Mouse (Mus musculus): ENCODE measurements at regions not wholly inside any gene's neighbourhood (a gene's known extent, or its start where the extent isn't known, plus 50 kb on each side); places are given as distances from the start of the nearest gene placed in this dataset.

GRCm38 (mm10) chr8:128078740-128079139, 279.7 kb upstream of the Nrp1 start:
- H3K4me1 ChIP-seq (ENCODE audit: control insufficient read depth, insufficient read depth, low read length) = no peaks in the 10 kb centered on the region
- TF ChIP-seq CTCF (IDR thresholded peaks at IDR 0.05; ENCODE audit: borderline replicate concordance, insufficient read depth, low read length) (no peak), POLR2A (IDR thresholded peaks at IDR 0.05; ENCODE audit: low read depth, low read length) (no peak)
- H3K27ac ChIP-seq (ENCODE audit: insufficient read depth, low read length) = no peak overlapping the region
- H3K4me3 ChIP-seq (ENCODE audit: insufficient read depth, low read length) = no peak overlapping the region

DNA sequence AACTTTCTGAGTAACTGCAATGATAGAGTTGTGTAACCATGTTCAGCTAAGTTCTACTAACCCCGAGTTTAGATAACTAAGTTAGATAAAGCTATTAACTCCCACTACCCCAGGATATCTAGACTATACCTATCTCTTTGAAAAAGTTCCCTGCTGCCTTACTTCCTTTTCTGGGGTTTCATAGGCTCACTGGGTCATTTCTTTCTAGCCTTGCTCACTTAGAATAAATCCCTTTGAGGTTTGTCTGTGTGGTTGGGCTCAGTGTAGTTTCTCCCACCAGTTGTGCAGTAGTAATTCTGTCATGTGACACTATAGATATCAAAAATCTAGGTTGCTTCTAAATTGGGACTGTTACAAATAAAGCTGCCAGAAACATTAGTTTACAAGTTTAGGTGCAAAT, 272.6 kb upstream of the Nrp1 start:
- no peak overlapping the region for H3K4me3 ChIP-seq (ENCODE audit: insufficient read depth, low read length)
- H3K27ac ChIP-seq (ENCODE audit: insufficient read depth, low read length) = no peak overlapping the region
- no peaks in the 10 kb centered on the region for H3K4me1 ChIP-seq (ENCODE audit: control insufficient read depth, insufficient read depth, low read length)
- TF ChIP-seq CTCF (IDR thresholded peaks at IDR 0.05; ENCODE audit: borderline replicate concordance, insufficient read depth, low read length) = no peak
- TF ChIP-seq POLR2A (IDR thresholded peaks at IDR 0.05; ENCODE audit: low read depth, low read length) = no peak

DNA sequence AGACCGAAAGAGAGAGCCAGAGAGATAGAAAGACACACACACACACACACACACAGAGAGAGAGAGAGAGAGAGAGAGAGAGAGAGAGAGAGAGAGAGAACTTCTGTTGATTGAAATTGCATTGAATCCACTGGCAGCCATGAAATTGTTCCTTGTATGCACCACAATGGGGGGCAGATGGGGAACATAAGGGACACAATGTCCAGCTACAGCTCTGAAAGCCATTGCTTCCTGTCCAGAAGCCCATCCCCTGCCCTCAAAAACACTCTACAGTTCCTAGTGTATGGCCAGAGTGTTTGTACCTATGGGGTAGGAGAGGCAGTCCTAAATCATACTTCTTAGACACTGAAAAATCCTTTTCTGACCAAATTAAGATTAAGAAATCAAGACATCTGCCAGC, 270.9 kb upstream of the Nrp1 start:
- H3K4me3 ChIP-seq (ENCODE audit: insufficient read depth, low read length) = no peak overlapping the region
- H3K4me1 ChIP-seq (ENCODE audit: control insufficient read depth, insufficient read depth, low read length) = no peaks in the 10 kb centered on the region
- H3K27ac ChIP-seq (ENCODE audit: insufficient read depth, low read length) = no peak overlapping the region
- no peak for TF ChIP-seq CTCF (IDR thresholded peaks at IDR 0.05; ENCODE audit: borderline replicate concordance, insufficient read depth, low read length)
- no peak for TF ChIP-seq POLR2A (IDR thresholded peaks at IDR 0.05; ENCODE audit: low read depth, low read length)

GRCm38 (mm10) chr8:128092826-128093225, 265.6 kb upstream of the Nrp1 start:
- H3K4me1 ChIP-seq (ENCODE audit: control insufficient read depth, insufficient read depth, low read length) = no peaks in the 10 kb centered on the region
- H3K4me3 ChIP-seq (ENCODE audit: insufficient read depth, low read length) = no peak overlapping the region
- no peak overlapping the region for H3K27ac ChIP-seq (ENCODE audit: insufficient read depth, low read length)
- no peak for TF ChIP-seq POLR2A (IDR thresholded peaks at IDR 0.05; ENCODE audit: low read depth, low read length)
- no peak for TF ChIP-seq CTCF (IDR thresholded peaks at IDR 0.05; ENCODE audit: borderline replicate concordance, insufficient read depth, low read length)

DNA sequence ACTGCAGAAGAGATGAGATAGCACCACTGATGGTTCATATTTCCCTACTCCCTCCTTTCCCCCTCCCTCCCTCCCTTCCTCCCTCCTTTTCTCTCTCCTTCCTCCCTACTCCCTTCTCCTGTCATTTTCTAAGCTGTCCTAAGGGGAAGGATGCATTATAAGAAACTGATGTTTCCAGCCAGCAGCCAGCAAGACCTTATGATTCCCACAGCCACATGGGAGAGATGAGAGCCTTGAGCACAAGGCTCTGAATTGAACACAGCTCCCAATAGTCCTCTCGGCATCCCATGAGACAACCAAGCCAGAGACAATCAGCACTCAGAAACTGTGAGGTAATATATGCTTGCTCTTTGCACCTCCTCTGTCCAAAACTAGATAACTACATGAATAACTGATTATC, 263.0 kb upstream of the Nrp1 start:
- no peak overlapping the region for H3K27ac ChIP-seq (ENCODE audit: insufficient read depth, low read length)
- no peaks in the 10 kb centered on the region; the same call in 1 of the 2 replicates for H3K4me1 ChIP-seq (ENCODE audit: control insufficient read depth, insufficient read depth, low read length)
- TF ChIP-seq CTCF (IDR thresholded peaks at IDR 0.05; ENCODE audit: borderline replicate concordance, insufficient read depth, low read length) = no peak
- no peak for TF ChIP-seq POLR2A (IDR thresholded peaks at IDR 0.05; ENCODE audit: low read depth, low read length)
- H3K4me3 ChIP-seq (ENCODE audit: insufficient read depth, low read length) = no peak overlapping the region

DNA sequence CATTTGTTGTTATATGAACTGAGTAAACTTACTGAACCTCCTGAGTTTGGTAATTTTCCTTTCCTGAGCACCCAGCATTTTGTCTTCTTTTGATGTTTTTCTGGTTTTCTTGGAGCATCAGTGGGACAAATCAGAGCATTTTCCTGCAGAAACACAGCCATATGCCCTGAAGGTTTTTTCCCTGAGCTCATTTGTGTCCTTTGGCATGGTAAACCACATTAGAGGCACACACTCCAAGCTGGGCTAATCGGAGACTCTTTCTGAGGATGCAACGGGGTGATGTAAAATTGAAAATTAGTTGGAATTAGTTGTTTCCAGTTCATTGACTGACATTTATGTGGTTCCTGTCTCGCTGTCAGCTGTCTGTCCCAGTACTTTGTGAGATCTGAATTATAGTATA, 260.8 kb upstream of the Nrp1 start:
- H3K27ac ChIP-seq (ENCODE audit: insufficient read depth, low read length) = no peak overlapping the region
- no peak for TF ChIP-seq POLR2A (IDR thresholded peaks at IDR 0.05; ENCODE audit: low read depth, low read length)
- TF ChIP-seq CTCF (IDR thresholded peaks at IDR 0.05; ENCODE audit: borderline replicate concordance, insufficient read depth, low read length) = no peak
- no peak overlapping the region for H3K4me3 ChIP-seq (ENCODE audit: insufficient read depth, low read length)
- no peaks in the 10 kb centered on the region; the same call in 1 of the 2 replicates for H3K4me1 ChIP-seq (ENCODE audit: control insufficient read depth, insufficient read depth, low read length)

DNA sequence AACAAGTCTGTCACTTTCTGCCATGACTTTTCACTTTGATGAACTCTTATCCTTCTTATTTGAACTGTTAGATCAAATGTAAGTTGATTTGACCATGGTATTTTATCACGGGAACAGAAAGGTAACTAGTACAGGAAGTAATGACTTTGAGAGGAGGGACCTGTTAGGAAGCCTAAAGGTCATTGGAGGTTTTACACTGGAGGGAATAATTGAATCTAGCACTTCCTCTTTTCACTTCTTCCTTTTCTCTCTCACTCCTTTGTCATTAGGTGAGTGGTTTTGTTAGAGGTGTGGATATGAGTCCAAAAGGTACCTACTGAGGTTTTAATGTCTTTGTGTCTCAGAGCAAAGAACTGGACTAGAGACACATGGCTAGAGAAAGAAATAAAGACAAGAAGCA, 255.0 kb upstream of the Nrp1 start:
- Histone ChIP-seq H3K4me1 (ENCODE audit: control insufficient read depth, insufficient read depth, low read length) (no peaks in the 10 kb centered on the region; the same call in 1 of the 2 replicates), H3K4me3 (ENCODE audit: insufficient read depth, low read length) (no peak overlapping the region), H3K27ac (ENCODE audit: insufficient read depth, low read length) (no peak overlapping the region)
- TF ChIP-seq CTCF (IDR thresholded peaks at IDR 0.05; ENCODE audit: borderline replicate concordance, insufficient read depth, low read length) (no peak), POLR2A (IDR thresholded peaks at IDR 0.05; ENCODE audit: low read depth, low read length) (no peak)

GRCm38 (mm10) chr8:128106569-128106968, 251.8 kb upstream of the Nrp1 start:
- Histone ChIP-seq H3K4me3 (ENCODE audit: insufficient read depth, low read length) (no peak overlapping the region), H3K4me1 (ENCODE audit: control insufficient read depth, insufficient read depth, low read length) (no peaks in the 10 kb centered on the region), H3K27ac (ENCODE audit: insufficient read depth, low read length) (no peak overlapping the region)
- TF ChIP-seq CTCF (IDR thresholded peaks at IDR 0.05; ENCODE audit: borderline replicate concordance, insufficient read depth, low read length) = no peak
- no peak for TF ChIP-seq POLR2A (IDR thresholded peaks at IDR 0.05; ENCODE audit: low read depth, low read length)

GRCm38 (mm10) chr8:128107041-128107440, 251.4 kb upstream of the Nrp1 start:
- no peak for TF ChIP-seq CTCF (IDR thresholded peaks at IDR 0.05; ENCODE audit: borderline replicate concordance, insufficient read depth, low read length)
- no peak for TF ChIP-seq POLR2A (IDR thresholded peaks at IDR 0.05; ENCODE audit: low read depth, low read length)
- H3K4me1 ChIP-seq (ENCODE audit: control insufficient read depth, insufficient read depth, low read length) = no peaks in the 10 kb centered on the region
- no peak overlapping the region for H3K4me3 ChIP-seq (ENCODE audit: insufficient read depth, low read length)
- no peak overlapping the region for H3K27ac ChIP-seq (ENCODE audit: insufficient read depth, low read length)

DNA sequence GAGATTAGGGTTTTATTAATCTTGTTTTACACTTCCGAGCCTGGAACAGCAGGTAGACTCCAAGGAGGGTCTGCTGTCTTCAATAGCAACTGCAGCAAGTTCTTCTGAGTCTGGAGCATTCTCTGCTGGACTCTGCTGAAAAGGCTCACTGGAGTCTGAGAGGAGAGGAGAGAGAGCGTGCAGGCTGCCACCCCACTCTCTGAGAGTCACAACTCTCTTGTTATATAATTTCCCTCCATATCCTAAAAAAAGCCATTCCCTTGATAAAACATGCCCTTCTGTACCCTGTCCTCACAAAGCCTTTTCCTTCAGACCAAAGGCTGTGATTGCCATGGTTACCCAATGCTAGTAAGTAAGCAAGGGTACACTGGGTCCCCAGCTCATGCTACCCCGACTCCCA, 249.4 kb upstream of the Nrp1 start:
- Histone ChIP-seq H3K4me1 (ENCODE audit: control insufficient read depth, insufficient read depth, low read length) (peaks cover 10% of the 10 kb centered on the region), H3K4me3 (ENCODE audit: insufficient read depth, low read length) (no peak overlapping the region), H3K27ac (ENCODE audit: insufficient read depth, low read length) (no peak overlapping the region)
- TF ChIP-seq POLR2A (IDR thresholded peaks at IDR 0.05; ENCODE audit: low read depth, low read length) (no peak), CTCF (IDR thresholded peaks at IDR 0.05; ENCODE audit: borderline replicate concordance, insufficient read depth, low read length) (no peak)

DNA sequence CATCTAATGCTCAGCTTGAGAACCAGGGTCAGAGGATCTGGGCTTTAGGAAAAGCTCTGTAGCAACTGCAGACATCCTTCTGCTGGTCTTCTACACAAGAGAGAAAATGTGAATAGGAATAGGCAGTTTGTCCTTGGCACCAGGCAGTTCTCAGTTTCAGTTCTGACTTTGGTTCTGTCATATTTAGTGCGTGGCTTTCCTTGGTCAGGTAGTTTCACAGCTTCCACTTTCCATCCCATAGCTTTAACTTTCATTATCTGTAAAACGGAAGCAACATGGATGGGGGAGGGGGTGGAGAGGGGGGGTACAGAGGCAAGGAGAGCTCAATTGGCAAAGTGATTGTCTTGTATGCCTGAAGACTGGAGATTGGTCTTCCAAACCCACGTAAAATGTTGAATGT, 247.3 kb upstream of the Nrp1 start:
- no peak overlapping the region for H3K27ac ChIP-seq (ENCODE audit: insufficient read depth, low read length)
- TF ChIP-seq CTCF (IDR thresholded peaks at IDR 0.05; ENCODE audit: borderline replicate concordance, insufficient read depth, low read length) (no peak), POLR2A (IDR thresholded peaks at IDR 0.05; ENCODE audit: low read depth, low read length) (no peak)
- no peak overlapping the region for H3K4me3 ChIP-seq (ENCODE audit: insufficient read depth, low read length)

More for the DNA sequence above, 247.3 kb upstream of the Nrp1 start:
- peaks cover 10% of the 10 kb centered on the region for H3K4me1 ChIP-seq (ENCODE audit: control insufficient read depth, insufficient read depth, low read length)
